ENCODE assay signal across 10 mouse cellular contexts in the genomic region with DNA sequence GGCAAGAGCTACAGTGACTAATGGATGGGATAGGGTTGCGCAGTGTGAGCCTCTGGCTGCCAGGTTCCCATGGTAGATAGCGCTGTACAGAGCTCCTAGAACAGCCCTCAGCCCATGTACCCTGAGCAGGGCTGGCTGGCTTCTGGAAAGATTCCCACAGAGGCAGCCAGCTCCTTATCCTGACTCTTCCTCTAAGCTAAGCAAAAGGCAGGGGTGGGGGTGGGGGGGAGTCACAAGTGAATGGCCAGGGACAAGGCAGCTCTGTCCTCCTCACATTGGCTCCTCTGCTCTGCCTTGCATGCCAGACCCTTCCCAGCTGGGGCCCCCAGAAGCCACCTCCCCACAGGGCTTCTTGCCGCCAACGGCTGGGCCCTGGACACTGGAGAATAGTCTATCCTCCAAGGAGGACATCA. TPM values are rescaled to one million over a fixed set of nuclear protein-coding genes. Genes with fewer than 3 reads are reported as not detected.
DNase-seq lines count a peak whose midpoint lies in the region; ATAC-seq and TF ChIP-seq lines count a peak whose summit lies in the region.
"Had no signal": no experiment of that assay in that cellular context is flagged by ENCODE, and none has a peak within 500 bp of the region (broad histone marks: within the 10 kb centered on the region; RNA-seq: fewer than 3 reads in every experiment).

No protein-coding gene starts in this region.

- DNase-seq in heart, adult 2 months: no peak
- no peak for DNase-seq in heart, postnatal 10 days
- DNase-seq in liver, adult 2 months (ENCODE audit: extremely low read depth, low read depth, low spot score): no peak
- no peak for DNase-seq in liver, postnatal 0 days
- DNase-seq in cerebellum, postnatal 36 days: no peak
- no peak for DNase-seq in T-cell, adult 2 months (ENCODE audit: low spot score)
- DNase-seq: thymus, adult 2 months had no signal

- no peaks in the 10 kb centered on the region for H3K9me3 ChIP-seq in liver, postnatal 0 days (ENCODE audit: low read length)
- H3K9me3 ChIP-seq in hindbrain, embryonic 13.5 days: no peaks in the 10 kb centered on the region
- H3K9me3 ChIP-seq in neural tube, embryonic 15.5 days (replicated peaks): no peaks in the 10 kb centered on the region

- TF ChIP-seq EP300 in heart, adult 2 months (IDR thresholded peaks at IDR 0.05; ENCODE audit: insufficient read depth, low read depth, low read length): 0 out of 2 replicates have a peak, but pooled peaks have one; percentile 7
- no peak for TF ChIP-seq EP300 in liver, postnatal 0 days (IDR thresholded peaks at IDR 0.05; ENCODE audit: low read depth)

- H3K4me1 ChIP-seq in heart, adult 2 months (ENCODE audit: control insufficient read depth, insufficient read depth, low read length): peaks cover 9% of the 10 kb centered on the region
- H3K4me1 ChIP-seq in liver, adult 2 months (ENCODE audit: control insufficient read depth, insufficient read depth, low read length): no peaks in the 10 kb centered on the region
- H3K4me1 ChIP-seq in liver, postnatal 0 days (ENCODE audit: insufficient read depth): no peaks in the 10 kb centered on the region
- peaks cover 8% of the 10 kb centered on the region; the same call in 1 of the 2 replicates for H3K4me1 ChIP-seq in hindbrain, embryonic 13.5 days (replicated peaks)
- 0 out of 2 replicates have a peak, but pooled peaks cover 6% of the 10 kb centered on the region for H3K4me1 ChIP-seq in neural tube, embryonic 15.5 days

- H3K27me3 ChIP-seq in heart, adult 2 months (ENCODE audit: control insufficient read depth, insufficient read depth, low read length): no peaks in the 10 kb centered on the region
- H3K27me3 ChIP-seq in liver, adult 2 months (ENCODE audit: control insufficient read depth, insufficient read depth, low read length): no peaks in the 10 kb centered on the region
- no peaks in the 10 kb centered on the region for H3K27me3 ChIP-seq in liver, postnatal 0 days (ENCODE audit: insufficient read depth, low read length)
- no peaks in the 10 kb centered on the region for H3K27me3 ChIP-seq in hindbrain, embryonic 13.5 days
- H3K27me3 ChIP-seq in neural tube, embryonic 15.5 days (replicated peaks): no peaks in the 10 kb centered on the region

- H3K36me3 ChIP-seq in heart, adult 2 months (ENCODE audit: control insufficient read depth, insufficient read depth, low read length): no peaks in the 10 kb centered on the region
- no peaks in the 10 kb centered on the region for H3K36me3 ChIP-seq in liver, adult 2 months (ENCODE audit: control insufficient read depth, insufficient read depth, low read length)
- peaks cover 3% of the 10 kb centered on the region for H3K36me3 ChIP-seq in liver, postnatal 0 days (replicated peaks; ENCODE audit: insufficient read depth, low read length)
- H3K36me3 ChIP-seq in hindbrain, embryonic 13.5 days: peaks cover 71% of the 10 kb centered on the region
- H3K36me3 ChIP-seq in neural tube, embryonic 15.5 days: peaks cover 64% of the 10 kb centered on the region

- intact Hi-C loops in heart, adult 2 months (cut with DNase I): no loop called here
- intact Hi-C loops in heart, postnatal 10 days (cut with DNase I): no loop called here

- TF ChIP-seq POLR2A in heart, adult 2 months (IDR thresholded peaks at IDR 0.05; ENCODE audit: insufficient read depth, low read depth, low read length): no peak
- no peak for TF ChIP-seq POLR2A in liver, adult 2 months (IDR thresholded peaks at IDR 0.05; ENCODE audit: extremely low read depth, insufficient read depth, low read length)

- no peak for TF ChIP-seq CTCF in heart, adult 2 months (IDR thresholded peaks at IDR 0.05)
- no peak for TF ChIP-seq CTCF in liver, adult 2 months (IDR thresholded peaks at IDR 0.05; ENCODE audit: low read depth, low read length)
- no peak for TF ChIP-seq CTCF in liver, postnatal 0 days (IDR thresholded peaks at IDR 0.05; ENCODE audit: low read depth)

- no peak overlapping the region for H3K4me3 ChIP-seq in heart, adult 2 months
- no peak overlapping the region for H3K4me3 ChIP-seq in liver, adult 2 months (ENCODE audit: insufficient read depth, low read depth, low read length)
- no peak overlapping the region for H3K4me3 ChIP-seq in liver, postnatal 0 days (ENCODE audit: low read depth, low read length)
- no peak overlapping the region for H3K4me3 ChIP-seq in hindbrain, embryonic 13.5 days
- 0 out of 2 replicates have a peak overlapping the region, but pooled peaks have one; percentile 6 for H3K4me3 ChIP-seq in neural tube, embryonic 15.5 days (replicated peaks)

- WGBS in heart, adult 2 months: 60% methylated on average over 4 of the region's 4 CpGs
- WGBS in liver, adult 2 months: 92% methylated on average over 4 of the region's 4 CpGs
- 78% methylated on average over 4 of the region's 4 CpGs for WGBS in liver, postnatal 0 days (ENCODE audit: insufficient replicate concordance)
- WGBS in hindbrain, embryonic 13.5 days: 85% methylated on average over 4 of the region's 4 CpGs
- WGBS in neural tube, embryonic 15.5 days: 89% methylated on average over 4 of the region's 4 CpGs

- no peak overlapping the region for H3K4me2 ChIP-seq in liver, postnatal 0 days (ENCODE audit: low read depth, low read length)
- H3K4me2 ChIP-seq in hindbrain, embryonic 13.5 days: no peak overlapping the region
- H3K4me2 ChIP-seq in neural tube, embryonic 15.5 days: peak overlapping the region; percentile 28

- H3K27ac ChIP-seq in heart, adult 2 months: peak overlapping the region; percentile 95
- peak overlapping the region; percentile 22; the same call in 1 of the 2 replicates for H3K27ac ChIP-seq in liver, adult 2 months (replicated peaks; ENCODE audit: insufficient read depth, low read depth, low read length)
- no peak overlapping the region for H3K27ac ChIP-seq in liver, postnatal 0 days (ENCODE audit: low read depth)
- peak overlapping the region; percentile 44; the same call in 1 of the 2 replicates for H3K27ac ChIP-seq in hindbrain, embryonic 13.5 days
- H3K27ac ChIP-seq in neural tube, embryonic 15.5 days (replicated peaks): peak overlapping the region; percentile 71

- ATAC-seq in liver, postnatal 0 days: no peak
- ATAC-seq in hindbrain, embryonic 13.5 days (ENCODE audit: low FRiP score): peak; percentile 46
- ATAC-seq in neural tube, embryonic 15.5 days (ENCODE audit: low FRiP score): peak; percentile 79

- no peaks in the 10 kb centered on the region for H3K79me2 ChIP-seq in heart, adult 2 months (replicated peaks; ENCODE audit: control insufficient read depth, insufficient read depth, low read length)
- H3K79me2 ChIP-seq in liver, adult 2 months (ENCODE audit: control insufficient read depth, insufficient read depth, low read length): no peaks in the 10 kb centered on the region

- peak overlapping the region; percentile 40 for H3K9ac ChIP-seq in heart, adult 2 months (ENCODE audit: low read depth, low read length)
- peak overlapping the region; percentile 8; the same call in 1 of the 2 replicates for H3K9ac ChIP-seq in liver, adult 2 months (ENCODE audit: low read depth, low read length)
- H3K9ac ChIP-seq in liver, postnatal 0 days (replicated peaks): no peak overlapping the region
- no peak overlapping the region for H3K9ac ChIP-seq in hindbrain, embryonic 13.5 days
- H3K9ac ChIP-seq in neural tube, embryonic 15.5 days (replicated peaks): no peak overlapping the region

RNA-seq across cellular contexts. Expression of a gene that starts 14.7 kb away (rescaled TPM):
- total RNA-seq in heart, adult 2 months (2021): 100 to 1,000 TPM; 169 to 249 TPM
- 301 and 369 TPM in 2 replicates for polyA plus RNA-seq in heart, adult 2 months (2012; rRNA removed)
- 100 to 1,000 TPM; 168 to 234 TPM for total RNA-seq in heart, postnatal 10 days (2021)
- 0.74 and 1.6 TPM in 2 replicates for total RNA-seq in liver, adult 2 months (2014; rRNA removed)
- 1.9 and 2.1 TPM in 2 replicates for polyA plus RNA-seq in liver, adult 2 months (2012; rRNA removed)
- 1.9 TPM in 2 replicates for polyA plus RNA-seq in liver, postnatal 0 days (2015; fragmentation: Nextera tagmentation; extraction: Ambion mirVana)
- 149 and 165 TPM in 2 replicates for polyA plus RNA-seq in hindbrain, embryonic 13.5 days (2015; fragmentation: Nextera tagmentation; extraction: Ambion mirVana)
- 130 and 158 TPM in 2 replicates for polyA plus RNA-seq in neural tube, embryonic 15.5 days (2015; fragmentation: Nextera tagmentation; extraction: Ambion mirVana)

RNA-seq across cellular contexts. Expression of a gene that starts 21.8 kb away (rescaled TPM):
- total RNA-seq in heart, adult 2 months (2021): 10 to 100 TPM; 23.2 to 25.9 TPM
- polyA plus RNA-seq in heart, adult 2 months (2012; rRNA removed): 22.6 and 22.7 TPM in 2 replicates
- total RNA-seq in heart, postnatal 10 days (2021): 10 to 100 TPM; 14.8 to 16.3 TPM
- total RNA-seq in liver, adult 2 months (2014; rRNA removed): 8.7 and 10.7 TPM in 2 replicates
- polyA plus RNA-seq in liver, adult 2 months (2012; rRNA removed): 16.4 and 22.4 TPM in 2 replicates
- polyA plus RNA-seq in liver, postnatal 0 days (2015; fragmentation: Nextera tagmentation; extraction: Ambion mirVana): 7.5 and 7.9 TPM in 2 replicates
- 29.0 and 29.6 TPM in 2 replicates for polyA plus RNA-seq in hindbrain, embryonic 13.5 days (2015; fragmentation: Nextera tagmentation; extraction: Ambion mirVana)
- polyA plus RNA-seq in neural tube, embryonic 15.5 days (2015; fragmentation: Nextera tagmentation; extraction: Ambion mirVana): 29.8 and 33.4 TPM in 2 replicates

RNA-seq across cellular contexts. Expression of a gene that starts 30.7 kb away (rescaled TPM):
- total RNA-seq in heart, adult 2 months (2021): 1 to 10 TPM; 1.0 to 1.2 TPM
- 2.3 and 4.1 TPM in 2 replicates for polyA plus RNA-seq in heart, adult 2 months (2012; rRNA removed)
- total RNA-seq in heart, postnatal 10 days (2021): 1 to 10 TPM; 1.2 to 1.3 TPM
- 0.81 and 0.92 TPM in 2 replicates for total RNA-seq in liver, adult 2 months (2014; rRNA removed)
- polyA plus RNA-seq in liver, adult 2 months (2012; rRNA removed): 0.40 and 0.84 TPM in 2 replicates
- polyA plus RNA-seq in liver, postnatal 0 days (2015; fragmentation: Nextera tagmentation; extraction: Ambion mirVana): 2.1 and 2.2 TPM in 2 replicates
- 1.3 and 1.6 TPM in 2 replicates for polyA plus RNA-seq in hindbrain, embryonic 13.5 days (2015; fragmentation: Nextera tagmentation; extraction: Ambion mirVana)
- 2.1 and 2.5 TPM in 2 replicates for polyA plus RNA-seq in neural tube, embryonic 15.5 days (2015; fragmentation: Nextera tagmentation; extraction: Ambion mirVana)

RNA-seq across cellular contexts. Expression of a gene that starts 35.7 kb away (rescaled TPM):
- total RNA-seq in heart, adult 2 months (2021): under 1 TPM; 0.09 to 0.13 TPM
- polyA plus RNA-seq in heart, adult 2 months (2012; rRNA removed): 0.09 and 0.37 TPM in 2 replicates
- under 1 TPM; 0.05 to 0.22 TPM for total RNA-seq in heart, postnatal 10 days (2021)
- total RNA-seq in liver, adult 2 months (2014; rRNA removed): under 0.01 TPM in 1 of 2 replicates, not detected in the other
- 0.04 TPM in 1 of 2 replicates, not detected in the other for polyA plus RNA-seq in liver, adult 2 months (2012; rRNA removed)
- 0.01 TPM in 1 of 2 replicates, not detected in the other for polyA plus RNA-seq in liver, postnatal 0 days (2015; fragmentation: Nextera tagmentation; extraction: Ambion mirVana)
- polyA plus RNA-seq in hindbrain, embryonic 13.5 days (2015; fragmentation: Nextera tagmentation; extraction: Ambion mirVana): 0.18 and 0.23 TPM in 2 replicates
- polyA plus RNA-seq in neural tube, embryonic 15.5 days (2015; fragmentation: Nextera tagmentation; extraction: Ambion mirVana): 0.03 and 0.11 TPM in 2 replicates
- total RNA-seq: common myeloid progenitor, adult 5-6 weeks had no signal

RNA-seq across cellular contexts. Expression of a gene that starts 50.4 kb away (rescaled TPM):
- total RNA-seq in heart, adult 2 months (2021): 1 to 10 TPM; 7.2 to 9.5 TPM
- polyA plus RNA-seq in heart, adult 2 months (2012; rRNA removed): 20.4 and 24.3 TPM in 2 replicates
- total RNA-seq in heart, postnatal 10 days (2021): 10 to 100 TPM; 13.0 to 15.5 TPM
- total RNA-seq in liver, adult 2 months (2014; rRNA removed): 6.4 and 7.5 TPM in 2 replicates
- 9.1 and 14.3 TPM in 2 replicates for polyA plus RNA-seq in liver, adult 2 months (2012; rRNA removed)
- polyA plus RNA-seq in liver, postnatal 0 days (2015; fragmentation: Nextera tagmentation; extraction: Ambion mirVana): 5.0 and 5.5 TPM in 2 replicates
- 27.8 and 35.2 TPM in 2 replicates for polyA plus RNA-seq in hindbrain, embryonic 13.5 days (2015; fragmentation: Nextera tagmentation; extraction: Ambion mirVana)
- polyA plus RNA-seq in neural tube, embryonic 15.5 days (2015; fragmentation: Nextera tagmentation; extraction: Ambion mirVana): 30.4 and 33.6 TPM in 2 replicates

Comparison
In these comparisons a context has a peak if more than half of its experiments do, and no peak if none do; other contexts are left out.
1. H3K9ac ChIP-seq: peak in heart, adult 2 months (single experiment) and liver, adult 2 months (single experiment); none in liver, postnatal 0 days (single experiment), hindbrain, embryonic 13.5 days (single experiment) and neural tube, embryonic 15.5 days (single experiment).
2. RNA of a gene that starts 14.7 kb away (polyA plus RNA-seq): 301 to 369 TPM in heart, adult 2 months, 130 to 158 TPM in neural tube, embryonic 15.5 days and 149 to 165 TPM in hindbrain, embryonic 13.5 days; 1.9 TPM in liver, postnatal 0 days and 1.9 to 2.1 TPM in liver, adult 2 months; every median in the first group is over 10 times any median in the second.